Comparison of ENCODE assay signal across 19 mouse cellular contexts in genomic region chr16:7637121-7637700, GRCm38 (mm10).
A peak's percentile ranks its signal among the peaks of the same experiment; 100 is the strongest.
DNase-seq lines count a peak whose midpoint lies in the region; ATAC-seq and TF ChIP-seq lines count a peak whose summit lies in the region.
"Had no signal": no experiment of that assay in that cellular context is flagged by ENCODE, and none has a peak within 500 bp of the region (broad histone marks: within the 10 kb centered on the region; RNA-seq: fewer than 3 reads in every experiment).

No protein-coding gene starts in this region.

- H3K36me3 ChIP-seq in hindbrain, embryonic 12.5 days = no peaks in the 10 kb centered on the region
- no peaks in the 10 kb centered on the region for H3K36me3 ChIP-seq in hindbrain, embryonic 16.5 days (ENCODE audit: control insufficient read depth, insufficient read depth, low read length)
- H3K36me3 ChIP-seq in MEL (ENCODE audit: control insufficient read depth in 1 of 2, insufficient read depth in 2 of 2, low read length in 2 of 2) = peaks cover 0 to 2% of the 10 kb centered on the region in 2 experiments; a peak in 1 of 4 replicates
- no peaks in the 10 kb centered on the region for H3K36me3 ChIP-seq in hindbrain, embryonic 15.5 days
- H3K36me3 ChIP-seq: heart, embryonic 15.5 days had no signal

- H3K27ac ChIP-seq in hindbrain, embryonic 12.5 days = peak overlapping the region; percentile 44
- no peak overlapping the region for H3K27ac ChIP-seq in hindbrain, embryonic 16.5 days (ENCODE audit: low read depth, low read length)
- peak overlapping the region; percentile 38; the same call in 1 of the 2 replicates for H3K27ac ChIP-seq in MEL (ENCODE audit: control insufficient read depth, low read depth, low read length)
- H3K27ac ChIP-seq in hindbrain, embryonic 15.5 days (replicated peaks) = peak overlapping the region; percentile 42; the same call in 1 of the 2 replicates
- H3K27ac ChIP-seq: gastrocnemius, adult 2 months; heart, embryonic 15.5 days had no signal

- TF ChIP-seq CTCF in MEL (IDR thresholded peaks at IDR 0.05 in 2 of 3, conservative IDR thresholded peaks at IDR 0.05 in 1 of 3; ENCODE audit: control insufficient read depth in 1 of 3, insufficient read depth in 1 of 3, low read depth in 2 of 3, low read length in 3 of 3, poor library complexity in 1 of 3, severe bottlenecking in 1 of 3) = no peak

- no peak for TF ChIP-seq RAD21 in MEL (IDR thresholded peaks at IDR 0.05; ENCODE audit: low read depth, low read length)

- no peak overlapping the region for H3K9ac ChIP-seq in hindbrain, embryonic 12.5 days
- no peak overlapping the region for H3K9ac ChIP-seq in hindbrain, embryonic 16.5 days (ENCODE audit: low read depth, low read length)
- no peak overlapping the region for H3K9ac ChIP-seq in MEL (ENCODE audit: control insufficient read depth, low read depth, low read length, poor library complexity, severe bottlenecking)
- H3K9ac ChIP-seq in hindbrain, embryonic 15.5 days = no peak overlapping the region
- H3K9ac ChIP-seq: heart, embryonic 15.5 days had no signal

- DNase-seq in adrenal gland, adult 2 months = peak; percentile 7
- no peak for DNase-seq in adrenal gland, postnatal 25 days
- peak; percentile 76 for DNase-seq in MEL (ENCODE audit: low read depth, low spot score)
- no peak for DNase-seq in kidney, postnatal 10 days
- DNase-seq in left cerebral cortex, adult 18-20 months (ENCODE audit: low spot score in 2 of 2) = no peak
- DNase-seq: adrenal gland, postnatal 14 days; cerebellum, adult 9-10 months; gastrocnemius, adult 2 months; heart, adult 18-20 months; kidney, adult 8-10 months; kidney, postnatal 36 days; lung, adult 18-20 months; lung, postnatal 36 days; right cerebral cortex, postnatal 25 days; thymus, postnatal 4 days had no signal

- TF ChIP-seq EP300 in MEL (IDR thresholded peaks at IDR 0.05; ENCODE audit: low read depth in 1 of 2, low read length in 2 of 2) = peak; percentile 80 to 92

- ATAC-seq in hindbrain, embryonic 12.5 days (ENCODE audit: low FRiP score) = no peak
- no peak for ATAC-seq in hindbrain, embryonic 16.5 days
- ATAC-seq in hindbrain, embryonic 15.5 days (ENCODE audit: low FRiP score, low read depth) = no peak

- no peaks in the 10 kb centered on the region for H3K79me2 ChIP-seq in MEL (ENCODE audit: control insufficient read depth, insufficient read depth, low read length, poor library complexity)

- H3K4me2 ChIP-seq in hindbrain, embryonic 12.5 days (replicated peaks) = no peak overlapping the region
- H3K4me2 ChIP-seq in hindbrain, embryonic 16.5 days (ENCODE audit: low read length) = no peak overlapping the region
- H3K4me2 ChIP-seq in hindbrain, embryonic 15.5 days = no peak overlapping the region
- H3K4me2 ChIP-seq: heart, embryonic 15.5 days had no signal

- no peaks in the 10 kb centered on the region for H3K27me3 ChIP-seq in hindbrain, embryonic 12.5 days
- no peaks in the 10 kb centered on the region for H3K27me3 ChIP-seq in hindbrain, embryonic 16.5 days (replicated peaks; ENCODE audit: control insufficient read depth, insufficient read depth, low read length)
- H3K27me3 ChIP-seq in MEL (ENCODE audit: control insufficient read depth in 1 of 2, insufficient read depth in 2 of 2, low read length in 2 of 2) = no peaks in the 10 kb centered on the region
- H3K27me3 ChIP-seq in hindbrain, embryonic 15.5 days = no peaks in the 10 kb centered on the region
- H3K27me3 ChIP-seq: heart, embryonic 15.5 days had no signal

- H3K9me3 ChIP-seq in hindbrain, embryonic 12.5 days (replicated peaks) = no peaks in the 10 kb centered on the region
- H3K9me3 ChIP-seq in hindbrain, embryonic 16.5 days (ENCODE audit: control insufficient read depth, low read length) = no peaks in the 10 kb centered on the region
- H3K9me3 ChIP-seq in MEL (replicated peaks; ENCODE audit: insufficient read depth, low read length) = no peaks in the 10 kb centered on the region
- H3K9me3 ChIP-seq in hindbrain, embryonic 15.5 days = no peaks in the 10 kb centered on the region
- H3K9me3 ChIP-seq: heart, embryonic 15.5 days had no signal

- TF ChIP-seq POLR2A in MEL (IDR thresholded peaks at IDR 0.05; ENCODE audit: control insufficient read depth in 1 of 2, insufficient read depth in 1 of 2, low read depth in 1 of 2, low read length in 2 of 2, poor library complexity in 1 of 2) = no peak

- 37% methylated on average over 5 of the region's 5 CpGs for WGBS in hindbrain, embryonic 12.5 days
- 23% methylated on average over 5 of the region's 5 CpGs for WGBS in hindbrain, embryonic 16.5 days
- WGBS in hindbrain, embryonic 15.5 days = 21% methylated on average over 5 of the region's 5 CpGs

- no peak overlapping the region for H3K4me3 ChIP-seq in hindbrain, embryonic 12.5 days
- no peak overlapping the region for H3K4me3 ChIP-seq in hindbrain, embryonic 16.5 days (ENCODE audit: low read length)
- H3K4me3 ChIP-seq in MEL (ENCODE audit: control insufficient read depth in 1 of 2, insufficient read depth in 1 of 2, low read depth in 2 of 2, low read length in 2 of 2) = no peak overlapping the region
- H3K4me3 ChIP-seq in hindbrain, embryonic 15.5 days = no peak overlapping the region
- H3K4me3 ChIP-seq: gastrocnemius, adult 2 months; heart, embryonic 15.5 days had no signal

- H3K4me1 ChIP-seq in hindbrain, embryonic 12.5 days = peaks cover 41% of the 10 kb centered on the region
- H3K4me1 ChIP-seq in hindbrain, embryonic 16.5 days (ENCODE audit: control insufficient read depth, insufficient read depth, low read depth, low read length) = peaks cover 4% of the 10 kb centered on the region; the same call in 1 of the 2 replicates
- peaks cover 0 to 6% of the 10 kb centered on the region in 2 experiments; a peak in 2 of 4 replicates for H3K4me1 ChIP-seq in MEL (ENCODE audit: control insufficient read depth in 1 of 2, insufficient read depth in 2 of 2, low read length in 2 of 2)
- H3K4me1 ChIP-seq in hindbrain, embryonic 15.5 days (replicated peaks) = peaks cover 32% of the 10 kb centered on the region
- H3K4me1 ChIP-seq: heart, embryonic 15.5 days had no signal

TF ChIP-seq in MEL, 35 proteins besides CTCF, POLR2A, EP300 and RAD21:
- no peak for TF ChIP-seq JUND (IDR thresholded peaks at IDR 0.05; ENCODE audit: low read depth, low read length)
- TF ChIP-seq RCOR1 (IDR thresholded peaks at IDR 0.05; ENCODE audit: low read depth, low read length) = peak; percentile 47; the same call in 1 of the 2 replicates
- no peak; the same call in 1 of the 2 replicates for TF ChIP-seq ZNF384 (IDR thresholded peaks at IDR 0.05; ENCODE audit: low read depth, low read length)
- TF ChIP-seq TCF12 (IDR thresholded peaks at IDR 0.05; ENCODE audit: low read depth, low read length) = peak; percentile 90
- no peak for TF ChIP-seq NRF1 (IDR thresholded peaks at IDR 0.05; ENCODE audit: insufficient read depth, low read depth, low read length, poor library complexity, severe bottlenecking)
- TF ChIP-seq MYC (IDR thresholded peaks at IDR 0.05; ENCODE audit: low read depth, low read length) = no peak
- TF ChIP-seq UBTF (IDR thresholded peaks at IDR 0.05; ENCODE audit: borderline replicate concordance, insufficient read depth, low read depth, low read length) = no peak
- TF ChIP-seq MAFK (IDR thresholded peaks at IDR 0.05; ENCODE audit: borderline replicate concordance, low read depth, low read length) = no peak
- no peak for TF ChIP-seq GABPA (IDR thresholded peaks at IDR 0.05; ENCODE audit: low read depth, low read length)
- TF ChIP-seq KAT2A (conservative IDR thresholded peaks at IDR 0.05; ENCODE audit: low read depth, low read length) = no peak
- TF ChIP-seq MEF2A (IDR thresholded peaks at IDR 0.05; ENCODE audit: extremely low read depth, insufficient replicate concordance, low read depth, low read length, poor library complexity, severe bottlenecking) = no peak
- no peak for TF ChIP-seq SMC3 (IDR thresholded peaks at IDR 0.05; ENCODE audit: low read depth, low read length)
- TF ChIP-seq MAX (IDR thresholded peaks at IDR 0.05; ENCODE audit: low read length) = no peak
- TF ChIP-seq MYB (IDR thresholded peaks at IDR 0.05; ENCODE audit: low read depth, low read length) = peak; percentile 63; the same call in 1 of the 2 replicates
- 0 out of 2 replicates have a peak, but pooled peaks have one; percentile 43 for TF ChIP-seq MXI1 (IDR thresholded peaks at IDR 0.05; ENCODE audit: low read depth, low read length)
- peak; percentile 34; the same call in 1 of the 2 replicates for TF ChIP-seq TAL1 (IDR thresholded peaks at IDR 0.05; ENCODE audit: low read length)
- no peak for TF ChIP-seq BHLHE40 (IDR thresholded peaks at IDR 0.05; ENCODE audit: borderline replicate concordance, low read depth, low read length)
- no peak for TF ChIP-seq ELF1 (IDR thresholded peaks at IDR 0.05; ENCODE audit: low read depth, low read length)
- no peak for TF ChIP-seq E2F4 (IDR thresholded peaks at IDR 0.05; ENCODE audit: borderline replicate concordance, low read depth, low read length)
- TF ChIP-seq ZMIZ1 (IDR thresholded peaks at IDR 0.05; ENCODE audit: low read depth, low read length) = no peak
- no peak for TF ChIP-seq MAZ (IDR thresholded peaks at IDR 0.05; ENCODE audit: low read depth, low read length)
- TF ChIP-seq ETS1 (IDR thresholded peaks at IDR 0.05; ENCODE audit: low read depth, low read length) = peak; percentile 80
- no peak for TF ChIP-seq USF1 (IDR thresholded peaks at IDR 0.05; ENCODE audit: low read depth, low read length)
- TF ChIP-seq SIN3A (IDR thresholded peaks at IDR 0.05; ENCODE audit: low read length) = no peak
- TF ChIP-seq ZKSCAN1 (IDR thresholded peaks at IDR 0.05; ENCODE audit: low read depth, low read length) = no peak
- TF ChIP-seq NELFE (IDR thresholded peaks at IDR 0.05; ENCODE audit: low read depth, low read length) = no peak
- no peak for TF ChIP-seq TBP (IDR thresholded peaks at IDR 0.05; ENCODE audit: low read depth, low read length)
- no peak for TF ChIP-seq CHD2 (IDR thresholded peaks at IDR 0.05; ENCODE audit: low read length)
- TF ChIP-seq HCFC1 (IDR thresholded peaks at IDR 0.05; ENCODE audit: low read depth, low read length) = no peak
- TF ChIP-seq USF2 (IDR thresholded peaks at IDR 0.05; ENCODE audit: borderline replicate concordance in 1 of 2, insufficient read depth in 1 of 2, low read depth in 1 of 2, low read length in 2 of 2) = no peak
- no peak for TF ChIP-seq POLR2AphosphoS2 (IDR thresholded peaks at IDR 0.05; ENCODE audit: low read length)
- peak; percentile 83 for TF ChIP-seq GATA1 (IDR thresholded peaks at IDR 0.05; ENCODE audit: low read depth, low read length)
- TF ChIP-seq ZC3H11A (IDR thresholded peaks at IDR 0.05; ENCODE audit: low read depth, low read length) = no peak
- TF ChIP-seq CHD1 (IDR thresholded peaks at IDR 0.05; ENCODE audit: low read depth, low read length) = no peak

Comparison
In these comparisons a context has a peak if more than half of its experiments do, and no peak if none do; other contexts are left out.
1. DNase-seq: peak in adrenal gland, adult 2 months (single experiment) and MEL (single experiment); none in adrenal gland, postnatal 25 days (single experiment), kidney, postnatal 10 days (single experiment) and left cerebral cortex, adult 18-20 months (0 of 2).